Mouse (Mus musculus): ENCODE measurements around the gene Myg1. TPM values are rescaled to one million over a fixed set of nuclear protein-coding genes. Genes with fewer than 3 reads are reported as not detected.

Myg1 gene
- polyA plus RNA-seq, 1 experiment from 2014 or later: 105 TPM

DNA sequence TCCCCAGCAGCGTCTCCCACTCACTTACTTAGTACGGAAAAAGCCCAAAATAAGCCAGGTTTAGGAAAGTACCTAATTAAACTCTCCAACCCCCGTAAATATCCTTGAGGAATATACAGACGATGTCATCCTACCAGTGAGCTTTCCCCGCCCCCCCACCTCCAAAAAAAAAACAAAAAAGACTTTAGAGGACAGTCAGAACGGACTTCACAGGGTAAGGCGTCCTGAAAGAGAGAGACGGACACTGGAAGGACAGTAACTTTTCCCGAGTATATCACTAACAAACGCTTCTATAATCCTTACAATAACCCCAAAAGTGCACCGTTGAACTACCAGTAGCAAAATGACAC lies 19.4 kb downstream of the Myg1 start:
- no peak for ATAC-seq (ENCODE audit: low FRiP score)
- Histone ChIP-seq H3K9me3 (no peaks in the 10 kb centered on the region), H3K4me3 (replicated peaks) (peak overlapping the region; percentile 79), H3K27me3 (peaks cover 5% of the 10 kb centered on the region), H3K27ac (no peak overlapping the region), H3K4me1 (peaks cover 26% of the 10 kb centered on the region), H3K36me3 (replicated peaks) (peaks cover 16% of the 10 kb centered on the region), H3K9ac (peak overlapping the region; percentile 84), H3K4me2 (peak overlapping the region; percentile 79)
- 10% methylated on average over 11 of the region's 11 CpGs for WGBS

DNA sequence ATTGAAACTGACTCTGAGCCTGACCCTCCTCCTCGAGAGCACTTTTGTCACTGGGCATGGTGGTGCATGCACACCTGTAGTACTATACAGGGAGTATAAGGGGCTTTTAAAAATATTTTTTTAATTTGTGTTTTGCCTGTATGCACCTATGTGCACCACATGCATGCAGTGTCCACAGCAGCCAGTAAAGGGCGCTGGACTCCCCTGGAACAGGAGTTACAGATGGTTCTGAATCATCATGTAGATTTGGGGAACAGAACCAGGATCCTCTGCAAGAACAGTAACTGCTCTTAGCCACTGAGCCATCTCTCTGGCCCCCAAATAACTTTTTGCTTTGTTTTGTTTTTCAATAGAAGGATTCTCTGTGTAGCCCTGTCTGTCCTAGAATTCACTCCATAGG lies 20.7 kb downstream of the Myg1 start:
- no peaks in the 10 kb centered on the region for H3K9me3 ChIP-seq
- peaks cover 36% of the 10 kb centered on the region for H3K4me1 ChIP-seq
- ATAC-seq (ENCODE audit: low FRiP score): no peak
- peaks cover 18% of the 10 kb centered on the region for H3K27me3 ChIP-seq
- no peak overlapping the region for H3K9ac ChIP-seq
- H3K36me3 ChIP-seq (replicated peaks): peaks cover 4% of the 10 kb centered on the region; the same call in 1 of the 2 replicates
- H3K27ac ChIP-seq: no peak overlapping the region
- H3K4me3 ChIP-seq (replicated peaks): no peak overlapping the region
- WGBS: 58% methylated on average over 2 of the region's 2 CpGs
- no peak overlapping the region for H3K4me2 ChIP-seq

DNA sequence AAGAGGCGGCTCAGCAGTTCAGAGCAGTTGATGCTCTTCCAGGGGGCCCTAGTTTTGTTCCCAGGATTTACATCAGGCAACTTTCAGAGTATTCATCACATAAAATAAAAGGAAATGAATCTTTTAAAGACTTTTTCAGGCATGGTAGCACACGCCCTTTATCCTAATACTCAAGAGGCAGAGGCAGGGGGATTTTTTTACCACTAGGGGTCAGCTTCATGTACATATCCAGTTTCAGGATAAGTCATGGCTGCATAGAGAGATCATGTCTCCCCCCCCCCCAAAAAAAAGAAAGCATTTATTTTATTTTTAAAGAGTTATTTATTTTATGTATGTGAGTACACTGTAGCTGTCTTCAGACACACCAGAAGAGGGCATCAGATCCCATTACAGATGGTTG lies 22.5 kb downstream of the Myg1 start:
- no peak overlapping the region for H3K4me2 ChIP-seq
- no peaks in the 10 kb centered on the region for H3K36me3 ChIP-seq (replicated peaks)
- no peak overlapping the region for H3K27ac ChIP-seq
- 76% methylated on average over 2 of the region's 2 CpGs for WGBS
- no peak overlapping the region for H3K4me3 ChIP-seq (replicated peaks)
- peaks cover 36% of the 10 kb centered on the region for H3K27me3 ChIP-seq
- peaks cover 46% of the 10 kb centered on the region for H3K4me1 ChIP-seq
- no peaks in the 10 kb centered on the region for H3K9me3 ChIP-seq
- no peak overlapping the region for H3K9ac ChIP-seq
- no peak for ATAC-seq (ENCODE audit: low FRiP score)

DNA sequence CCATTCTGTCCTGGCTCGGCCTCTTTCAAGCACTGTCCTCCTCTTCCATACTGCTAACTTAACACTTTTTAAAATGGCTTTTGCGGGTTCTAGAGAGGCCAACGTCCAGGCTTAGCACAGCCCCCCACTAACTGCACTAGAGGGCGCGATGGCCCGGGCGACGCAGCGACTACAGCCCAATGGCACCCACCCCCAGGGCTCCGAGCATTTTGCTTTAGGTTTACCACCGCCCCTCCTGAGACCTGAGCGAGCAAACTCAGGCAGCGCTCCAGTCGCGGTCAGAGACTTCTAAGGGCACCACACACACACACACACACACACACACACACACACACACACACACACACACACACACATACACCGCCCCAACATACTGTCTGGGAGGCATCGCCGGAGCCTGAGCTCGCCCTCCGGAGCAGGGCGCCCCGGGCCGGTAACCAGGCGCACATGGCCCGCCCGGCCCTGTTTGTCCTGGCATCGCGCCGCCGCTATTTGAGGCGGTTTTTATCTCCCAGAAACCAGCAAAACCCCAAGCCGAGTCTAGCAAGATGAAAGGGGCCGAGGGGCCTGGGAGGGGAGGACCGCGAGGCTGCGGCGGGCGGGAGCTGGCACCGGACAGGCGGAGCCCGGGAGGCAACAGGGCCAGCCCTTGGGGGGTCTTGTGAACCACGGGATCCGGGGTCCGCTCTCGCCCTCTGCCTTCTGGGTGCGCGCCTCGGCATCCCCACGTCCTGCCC lies 23.8 kb downstream of the Myg1 start:
- Histone ChIP-seq H3K27me3 (peaks cover 49% of the 10 kb centered on the region), H3K27ac (peak overlapping the region; percentile 71), H3K4me1 (peaks cover 42% of the 10 kb centered on the region), H3K9ac (peak overlapping the region; percentile 68), H3K9me3 (no peaks in the 10 kb centered on the region), H3K4me2 (peak overlapping the region; percentile 87), H3K4me3 (replicated peaks) (peak overlapping the region; percentile 49), H3K36me3 (replicated peaks) (no peaks in the 10 kb centered on the region)
- ATAC-seq (ENCODE audit: low FRiP score): peak; percentile 59
- under 1% methylated on average over 49 of the region's 49 CpGs for WGBS

DNA sequence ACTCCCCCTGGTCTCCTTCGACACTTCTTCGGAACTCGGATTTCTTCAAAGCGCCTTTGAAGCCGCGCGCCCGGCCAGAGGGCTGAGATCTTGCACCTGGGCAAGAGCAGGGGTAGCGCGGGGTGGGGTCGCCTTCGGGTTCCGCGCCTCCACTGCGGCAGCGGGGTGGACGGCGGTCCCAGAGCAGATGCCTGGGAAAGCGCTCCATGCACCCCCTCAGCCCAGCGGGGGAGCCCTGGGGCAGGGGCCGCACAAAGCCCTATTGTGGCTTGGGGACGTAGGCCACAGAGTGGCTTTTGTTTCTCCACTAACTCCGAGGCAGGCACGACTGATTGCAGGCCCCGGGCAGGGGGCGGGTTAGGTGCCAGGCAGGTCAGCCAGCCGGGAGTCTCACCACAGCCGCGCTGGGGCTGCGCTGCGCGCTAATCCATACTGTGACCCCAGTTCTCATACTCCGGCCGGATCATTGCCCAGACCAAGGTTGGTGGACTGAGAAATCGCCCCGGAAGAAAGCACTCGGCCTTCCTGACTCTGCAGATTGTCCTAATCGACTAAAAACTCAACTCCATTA lies 24.4 kb downstream of the Myg1 start:
- H3K9me3 ChIP-seq: no peaks in the 10 kb centered on the region
- peak overlapping the region; percentile 49 for H3K4me3 ChIP-seq (replicated peaks)
- H3K27ac ChIP-seq: peak overlapping the region; percentile 71
- H3K27me3 ChIP-seq: peaks cover 50% of the 10 kb centered on the region
- H3K4me1 ChIP-seq: peaks cover 40% of the 10 kb centered on the region
- H3K9ac ChIP-seq: peak overlapping the region; percentile 68
- H3K4me2 ChIP-seq: peak overlapping the region; percentile 87
- no peaks in the 10 kb centered on the region for H3K36me3 ChIP-seq (replicated peaks)
- ATAC-seq (ENCODE audit: low FRiP score): peak; percentile 55
- under 1% methylated on average over 38 of the region's 38 CpGs for WGBS

DNA sequence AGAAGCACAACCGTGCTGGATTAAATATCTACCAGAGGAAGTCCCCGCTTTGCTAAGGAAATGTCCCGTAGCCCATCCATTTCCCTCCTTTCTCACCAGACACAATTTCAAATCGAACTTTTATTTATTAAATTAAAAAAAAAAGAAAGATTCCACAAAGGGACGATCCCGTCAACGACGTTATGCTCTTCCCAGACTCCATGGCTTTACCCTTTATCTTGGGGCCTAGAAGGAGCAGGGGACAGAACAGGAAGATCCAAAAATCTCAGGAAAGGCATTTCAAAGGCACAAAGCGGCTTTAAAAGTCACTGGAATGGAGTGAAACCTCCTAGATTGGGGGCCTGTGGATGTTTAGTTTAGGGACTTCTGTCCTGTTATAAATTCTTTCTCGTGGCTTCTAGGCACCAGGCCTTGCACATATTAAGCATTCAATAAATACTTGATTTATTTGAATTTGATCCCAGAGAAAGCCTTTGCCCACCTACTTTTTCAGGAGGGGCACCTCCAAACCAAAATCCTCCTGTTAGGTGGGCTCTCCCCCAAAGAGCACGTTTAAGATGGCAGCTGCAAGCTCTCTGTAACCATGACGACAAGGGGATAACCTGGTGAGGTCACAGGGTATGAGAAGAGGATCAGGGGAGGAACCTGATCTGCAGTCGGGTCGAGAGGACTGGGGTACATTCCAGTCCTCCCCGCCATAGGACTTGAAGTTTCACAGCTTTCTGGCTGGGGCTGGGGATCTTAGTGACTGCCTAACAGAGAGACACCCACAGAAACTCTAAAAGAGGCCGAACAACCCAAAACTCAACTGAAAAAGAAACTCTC lies 25.2 kb downstream of the Myg1 start:
- Histone ChIP-seq H3K9me3 (no peaks in the 10 kb centered on the region), H3K27me3 (peaks cover 54% of the 10 kb centered on the region), H3K4me1 (peaks cover 36% of the 10 kb centered on the region), H3K9ac (no peak overlapping the region), H3K4me2 (peak overlapping the region; percentile 87), H3K27ac (no peak overlapping the region), H3K4me3 (replicated peaks) (no peak overlapping the region; the same call in 1 of the 2 replicates), H3K36me3 (replicated peaks) (no peaks in the 10 kb centered on the region)
- ATAC-seq (ENCODE audit: low FRiP score): no peak
- WGBS: 19% methylated on average over 16 of the region's 16 CpGs

DNA sequence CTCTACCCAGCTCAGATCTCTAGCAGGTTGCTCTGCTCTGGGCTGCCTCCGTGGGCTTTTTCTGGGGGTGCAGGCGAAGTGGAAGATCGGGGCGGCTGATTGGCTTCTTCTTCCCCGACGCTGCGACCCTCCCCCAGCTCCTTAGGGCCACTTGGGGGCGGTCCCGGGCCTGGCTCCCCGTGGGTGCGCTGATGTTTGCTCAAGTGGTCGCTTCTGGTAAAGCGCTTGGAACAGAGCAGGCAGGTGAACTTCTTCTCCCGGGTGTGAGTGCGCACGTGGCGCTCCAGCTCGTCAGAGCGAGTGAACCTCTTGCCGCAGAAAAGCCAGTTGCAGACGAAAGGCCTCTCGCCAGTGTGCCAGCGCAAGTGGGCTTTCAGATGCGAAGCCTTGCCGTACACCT lies 26.6 kb downstream of the Myg1 start:
- peaks cover 43% of the 10 kb centered on the region for H3K4me1 ChIP-seq
- peak overlapping the region; percentile 43 for H3K4me2 ChIP-seq
- WGBS: 1% methylated on average over 25 of the region's 25 CpGs
- H3K9ac ChIP-seq: no peak overlapping the region
- H3K4me3 ChIP-seq (replicated peaks): peak overlapping the region; percentile 6; the same call in 1 of the 2 replicates
- no peak for ATAC-seq (ENCODE audit: low FRiP score)
- no peaks in the 10 kb centered on the region for H3K9me3 ChIP-seq
- no peaks in the 10 kb centered on the region for H3K36me3 ChIP-seq (replicated peaks)
- peaks cover 65% of the 10 kb centered on the region for H3K27me3 ChIP-seq
- no peak overlapping the region for H3K27ac ChIP-seq

DNA sequence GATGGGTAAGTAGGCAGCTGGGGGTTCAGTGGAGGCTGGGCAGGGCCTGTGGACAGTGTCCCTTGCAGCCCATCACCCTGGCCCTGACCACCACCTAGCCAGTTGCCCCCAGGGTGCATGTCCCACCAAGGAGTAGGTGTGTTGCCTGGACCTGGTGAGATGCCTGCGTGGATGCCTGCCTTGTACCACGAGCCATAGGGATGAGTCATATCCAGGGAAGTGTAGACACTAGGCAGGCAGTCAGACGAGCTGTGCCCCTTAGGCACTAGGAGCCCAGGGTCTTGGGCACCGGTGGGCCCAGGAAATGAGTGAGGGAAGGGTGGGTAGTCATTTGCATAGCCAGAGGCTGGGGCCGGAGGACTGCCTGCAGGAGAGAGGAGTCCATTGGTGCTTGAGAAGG lies 27.3 kb downstream of the Myg1 start:
- no peak for ATAC-seq (ENCODE audit: low FRiP score)
- Histone ChIP-seq H3K9me3 (no peaks in the 10 kb centered on the region), H3K4me1 (peaks cover 43% of the 10 kb centered on the region), H3K36me3 (replicated peaks) (no peaks in the 10 kb centered on the region), H3K4me2 (no peak overlapping the region; the same call in 1 of the 2 replicates), H3K27ac (no peak overlapping the region), H3K9ac (no peak overlapping the region), H3K4me3 (replicated peaks) (no peak overlapping the region), H3K27me3 (peaks cover 72% of the 10 kb centered on the region)
- 26% methylated on average over 5 of the region's 5 CpGs for WGBS

DNA sequence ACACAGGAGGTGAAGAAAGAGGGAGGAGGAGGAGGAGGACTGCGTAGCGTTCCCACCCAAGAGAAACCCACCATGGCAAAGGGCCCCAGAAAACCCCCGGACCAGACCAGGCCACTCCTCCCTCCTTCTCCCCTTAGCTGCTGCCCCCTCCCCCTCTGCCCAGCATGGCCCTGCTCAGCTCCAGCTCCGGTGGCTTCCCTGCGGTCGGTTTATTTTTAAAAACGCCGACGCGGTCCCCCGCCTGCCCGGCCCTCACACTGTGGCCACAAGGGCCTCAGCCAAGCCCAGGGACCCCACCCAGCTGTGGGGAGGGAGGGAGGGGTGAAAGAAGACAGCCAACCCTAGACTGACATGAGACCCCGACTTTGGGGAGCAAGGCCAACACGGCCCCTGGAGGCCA lies 31.1 kb downstream of the Myg1 start:
- peak overlapping the region; percentile 34 for H3K4me2 ChIP-seq
- 10% methylated on average over 14 of the region's 14 CpGs for WGBS
- no peak overlapping the region for H3K27ac ChIP-seq
- H3K9me3 ChIP-seq: no peaks in the 10 kb centered on the region
- peaks cover 32% of the 10 kb centered on the region for H3K4me1 ChIP-seq
- ATAC-seq (ENCODE audit: low FRiP score): no peak; the same call in 1 of the 2 replicates
- no peaks in the 10 kb centered on the region for H3K36me3 ChIP-seq (replicated peaks)
- H3K4me3 ChIP-seq (replicated peaks): no peak overlapping the region
- H3K27me3 ChIP-seq: peaks cover 80% of the 10 kb centered on the region
- no peak overlapping the region for H3K9ac ChIP-seq

DNA sequence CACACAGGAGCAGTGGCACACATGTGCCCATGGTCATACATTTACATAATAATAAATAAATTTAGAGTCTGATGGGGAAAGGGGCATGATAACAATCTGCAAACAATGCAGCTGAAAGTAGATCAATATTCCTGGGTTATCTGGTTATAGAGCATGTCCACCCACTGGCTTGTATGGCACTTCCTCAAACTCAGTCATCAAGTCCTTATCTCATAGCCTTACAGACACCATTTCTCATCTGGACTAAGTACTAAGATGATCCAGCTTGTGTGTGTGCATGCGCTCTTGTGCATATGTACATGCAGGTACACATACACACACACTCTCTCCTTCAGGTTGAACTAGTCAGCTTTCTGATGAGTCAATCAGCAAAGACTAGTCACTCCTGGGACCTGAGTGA lies 33.2 kb downstream of the Myg1 start:
- H3K4me1 ChIP-seq: peaks cover 19% of the 10 kb centered on the region
- ATAC-seq (ENCODE audit: low FRiP score): no peak
- WGBS: 93% methylated on average over 1 of the region's 1 CpGs
- H3K9me3 ChIP-seq: no peaks in the 10 kb centered on the region
- H3K27ac ChIP-seq: no peak overlapping the region
- H3K4me2 ChIP-seq: no peak overlapping the region
- peaks cover 74% of the 10 kb centered on the region for H3K27me3 ChIP-seq
- H3K4me3 ChIP-seq (replicated peaks): no peak overlapping the region
- H3K9ac ChIP-seq: no peak overlapping the region
- H3K36me3 ChIP-seq (replicated peaks): no peaks in the 10 kb centered on the region

DNA sequence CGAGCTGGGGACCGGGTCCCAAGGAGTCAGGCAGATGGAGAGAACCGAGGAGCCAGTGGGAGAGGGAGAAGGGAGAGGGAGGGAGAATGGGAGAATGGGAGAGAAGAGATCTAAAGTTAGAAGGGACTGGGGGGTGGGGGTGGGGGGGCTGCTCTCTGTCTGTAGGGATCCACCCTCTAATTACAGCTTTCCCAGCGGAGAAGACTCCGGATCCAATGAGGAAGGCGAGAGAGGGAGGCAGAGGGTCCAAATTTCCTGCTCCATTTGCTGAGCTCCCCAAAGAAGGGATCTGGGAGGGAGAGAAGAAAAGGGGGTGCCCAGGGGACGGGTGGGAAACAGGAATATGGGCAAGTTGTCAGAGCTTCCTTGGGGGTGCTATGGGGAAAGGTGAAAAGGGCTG lies 34.7 kb downstream of the Myg1 start:
- Histone ChIP-seq H3K9ac (peak overlapping the region; percentile 44; the same call in 1 of the 2 replicates), H3K4me3 (replicated peaks) (peak overlapping the region; percentile 28), H3K4me2 (peak overlapping the region; percentile 53), H3K27ac (no peak overlapping the region), H3K9me3 (no peaks in the 10 kb centered on the region), H3K4me1 (peaks cover 30% of the 10 kb centered on the region), H3K36me3 (replicated peaks) (no peaks in the 10 kb centered on the region), H3K27me3 (peaks cover 79% of the 10 kb centered on the region)
- ATAC-seq (ENCODE audit: low FRiP score): no peak
- WGBS: 6% methylated on average over 7 of the region's 7 CpGs

DNA sequence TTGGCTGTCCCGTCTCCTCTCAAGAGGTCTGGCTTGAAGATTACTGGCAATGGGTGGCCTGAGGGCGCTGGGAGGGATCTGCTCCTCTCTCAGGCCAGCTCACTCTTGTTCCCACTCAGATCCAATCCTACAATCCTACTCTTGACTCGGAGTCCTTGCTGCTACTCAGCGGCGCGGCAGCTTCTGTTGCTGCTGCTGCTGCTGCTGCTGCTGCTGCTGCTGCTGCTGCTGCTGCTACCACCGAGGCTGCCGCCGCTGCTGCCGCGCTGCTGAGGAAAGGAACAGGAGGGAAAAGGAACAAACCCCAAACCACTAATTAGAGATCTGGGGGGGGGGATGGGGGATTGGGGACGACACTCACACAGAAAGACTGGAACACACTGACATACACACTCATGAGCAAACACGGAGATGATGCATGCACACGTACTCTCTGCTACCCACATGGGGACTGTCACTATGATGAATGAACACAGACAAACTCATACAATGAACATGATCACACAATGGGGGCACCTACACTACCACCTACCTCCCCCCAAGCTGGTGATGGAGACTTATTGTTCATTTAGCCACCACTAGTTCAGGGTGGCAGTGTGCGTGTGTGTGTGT lies 35.3 kb downstream of the Myg1 start, which contains the start of gene Sp7:
Gene Sp7 (minus strand): TSS at position 450 of the 612 bp plus-strand sequence.
- Histone ChIP-seq H3K4me1 (peaks cover 30% of the 10 kb centered on the region), H3K27ac (0 out of 2 replicates have a peak within 1 kb of the TSS, but pooled peaks have one; percentile 19), H3K27me3 (peaks cover 83% of the 10 kb centered on the region), H3K4me2 (peak within 1 kb of the TSS; percentile 53), H3K9ac (peak within 1 kb of the TSS; percentile 44), H3K36me3 (replicated peaks) (no peaks in the 10 kb centered on the region), H3K9me3 (no peaks in the 10 kb centered on the region), H3K4me3 (replicated peaks) (peak within 1 kb of the TSS; percentile 28)
- 8% methylated on average over 15 of the region's 15 CpGs for WGBS
- ATAC-seq (ENCODE audit: low FRiP score): no peak
